Mouse (Mus musculus): Measurements from ENCODE around the gene Gm42421.

GRCm38 (mm10) chr5:143975631-143975933 lies 47.6 kb downstream of the Gm42421 start:
- TF ChIP-seq POLR2A (IDR thresholded peaks at IDR 0.05; ENCODE audit: borderline replicate concordance, low read depth, low read length) (no peak), CTCF (IDR thresholded peaks at IDR 0.05; ENCODE audit: low read depth, low read length) (no peak)

All from bone marrow macrophage, adult 2 months (primary cell).